Comparison of ENCODE assay signal across 8 mouse cellular contexts in the genomic region with DNA sequence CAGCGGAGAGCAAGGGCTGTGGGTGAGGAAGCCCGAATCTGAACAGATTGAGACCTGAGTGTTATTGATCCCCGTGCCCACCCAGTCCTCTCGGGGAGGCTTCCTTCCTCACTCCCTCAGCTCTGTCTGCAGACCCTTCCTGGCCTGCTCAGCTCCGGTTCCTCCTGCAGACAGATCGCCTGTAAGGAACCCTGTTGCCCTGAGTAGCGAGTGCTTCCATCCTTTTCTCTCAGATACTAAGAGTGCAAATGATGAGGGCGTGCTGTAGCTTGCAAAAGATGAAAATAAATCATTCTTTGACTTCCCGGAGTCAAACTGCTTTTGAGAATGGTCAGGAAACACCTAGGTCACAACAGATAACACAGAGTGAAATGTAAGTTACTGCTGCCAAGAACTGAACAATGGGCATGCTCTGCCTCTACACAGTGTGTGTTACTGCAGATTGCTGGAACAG.
DNase-seq lines count a peak whose midpoint lies in the region; ATAC-seq lines count a peak whose summit lies in the region.

No protein-coding gene starts in this region.

- H3K4me1 ChIP-seq in forebrain, embryonic 14.5 days (ENCODE audit: control insufficient read depth, insufficient read depth, low read length), result peaks cover 9% of the 10 kb centered on the region; the same call in 1 of the 2 replicates
- H3K4me1 ChIP-seq in forebrain, embryonic 10.5 days, result peaks cover 26% of the 10 kb centered on the region
- peaks cover 14% of the 10 kb centered on the region for H3K4me1 ChIP-seq in liver, embryonic 11.5 days (replicated peaks; ENCODE audit: control insufficient read depth, insufficient read depth, low read length)

- no peaks in the 10 kb centered on the region for H3K27me3 ChIP-seq in forebrain, embryonic 14.5 days (replicated peaks; ENCODE audit: control insufficient read depth, insufficient read depth, low read length)
- no peaks in the 10 kb centered on the region for H3K27me3 ChIP-seq in forebrain, embryonic 10.5 days (ENCODE audit: poor library complexity, severe bottlenecking)
- H3K27me3 ChIP-seq in liver, embryonic 11.5 days (replicated peaks; ENCODE audit: control insufficient read depth, insufficient read depth, low read length), result no peaks in the 10 kb centered on the region

- WGBS in forebrain, embryonic 14.5 days, result 68% methylated on average over 9 of the region's 9 CpGs
- 75% methylated on average over 9 of the region's 9 CpGs for WGBS in forebrain, embryonic 10.5 days
- 44% methylated on average over 9 of the region's 9 CpGs for WGBS in liver, embryonic 11.5 days

- H3K4me2 ChIP-seq in forebrain, embryonic 14.5 days (ENCODE audit: low read length), result 0 out of 2 replicates have a peak overlapping the region, but pooled peaks have one; percentile 3
- peak overlapping the region; percentile 45 for H3K4me2 ChIP-seq in liver, embryonic 11.5 days

- no peak for ATAC-seq in forebrain, embryonic 14.5 days
- no peak; the same call in 1 of the 2 replicates for ATAC-seq in liver, embryonic 11.5 days (replicated peaks; ENCODE audit: low FRiP score)

- no peak for DNase-seq in forebrain, embryonic 14.5 days (ENCODE audit: low spot score)
- DNase-seq in forebrain, embryonic 10.5 days (ENCODE audit: extremely low spot score, low spot score), result no peak
- DNase-seq in right cerebral cortex, postnatal 14 days, result peak; percentile 18
- no peak for DNase-seq in right cerebral cortex, postnatal 10 days (ENCODE audit: low spot score in 2 of 2)
- no peak for DNase-seq in liver, embryonic 11.5 days (ENCODE audit: low spot score)
- no peak for DNase-seq in retina, postnatal 1 day
- DNase-seq in gastrocnemius, adult 8-10 months (ENCODE audit: low spot score in 2 of 2), result no peak
- DNase-seq in c-Kit-positive CD71-positive TER-119-positive erythroid progenitor cells, embryonic 14.5 days (ENCODE audit: low spot score), result no peak

- H3K9me3 ChIP-seq in forebrain, embryonic 14.5 days (replicated peaks; ENCODE audit: control insufficient read depth, low read length), result no peaks in the 10 kb centered on the region
- no peaks in the 10 kb centered on the region for H3K9me3 ChIP-seq in forebrain, embryonic 10.5 days
- no peaks in the 10 kb centered on the region for H3K9me3 ChIP-seq in liver, embryonic 11.5 days (ENCODE audit: control insufficient read depth, low read length)

- H3K27ac ChIP-seq in forebrain, embryonic 14.5 days (ENCODE audit: low read depth, low read length), result no peak overlapping the region
- no peak overlapping the region for H3K27ac ChIP-seq in forebrain, embryonic 10.5 days
- H3K27ac ChIP-seq in liver, embryonic 11.5 days (ENCODE audit: low read depth, low read length), result peak overlapping the region; percentile 23; the same call in 1 of the 2 replicates

- 0 out of 2 replicates have a peak overlapping the region, but pooled peaks have one; percentile 17 for H3K9ac ChIP-seq in forebrain, embryonic 14.5 days (ENCODE audit: low read length)
- H3K9ac ChIP-seq in liver, embryonic 11.5 days (ENCODE audit: low read depth, low read length), result no peak overlapping the region

- no peaks in the 10 kb centered on the region for H3K36me3 ChIP-seq in forebrain, embryonic 14.5 days (ENCODE audit: control insufficient read depth, insufficient read depth, low read length)
- no peaks in the 10 kb centered on the region for H3K36me3 ChIP-seq in forebrain, embryonic 10.5 days (replicated peaks)
- no peaks in the 10 kb centered on the region for H3K36me3 ChIP-seq in liver, embryonic 11.5 days (ENCODE audit: control insufficient read depth, insufficient read depth, low read length)

- no peak overlapping the region for H3K4me3 ChIP-seq in forebrain, embryonic 14.5 days (ENCODE audit: low read depth, low read length)
- H3K4me3 ChIP-seq in forebrain, embryonic 10.5 days, result no peak overlapping the region
- no peak overlapping the region for H3K4me3 ChIP-seq in liver, embryonic 11.5 days (ENCODE audit: low read depth, low read length)
